Mouse (Mus musculus) myocyte (in vitro differentiated cells): ENCODE measurements around the gene Tbcb.

ENCODE experiments used
- CEBPB ChIP-seq: IDR thresholded peaks from 2 replicates; pipeline ENCODE4 v1.6.1; 2011; ENCODE audit warnings: mild to moderate bottlenecking, moderate library complexity; ENCODE audit not compliant: poor library complexity, insufficient read depth, severe bottlenecking
- MAX ChIP-seq: IDR thresholded peaks from one replicate; pipeline ENCODE4 v1.6.1; 2011; ENCODE audit warnings: low read depth, mild to moderate bottlenecking, control low read depth
- MYOD1 ChIP-seq, 3 experiments: IDR thresholded peaks; one replicate each; pipeline ENCODE4 v1.6.1; 2011; ENCODE audit warnings: control low read depth in 2 of 3, low read depth in 2 of 3, mild to moderate bottlenecking in 2 of 3, moderate library complexity in 1 of 3; ENCODE audit not compliant: insufficient read length in 2 of 3, control insufficient read depth in 1 of 3
- MYOG ChIP-seq, 3 experiments: IDR thresholded peaks; one replicate each; pipeline ENCODE4 v1.6.1; 2011; ENCODE audit warnings: control low read depth in 2 of 3, low read depth in 2 of 3, mild to moderate bottlenecking in 2 of 3; ENCODE audit not compliant: insufficient read length in 2 of 3, control insufficient read depth in 1 of 3, insufficient read depth in 1 of 3
- POLR2A ChIP-seq: IDR thresholded peaks from one replicate; pipeline ENCODE4 v1.6.1; 2011; ENCODE audit warnings: low read depth, mild to moderate bottlenecking, control low read depth, moderate library complexity; ENCODE audit not compliant: insufficient read length
- POLR2AphosphoS2 ChIP-seq: IDR thresholded peaks from one replicate; pipeline ENCODE4 v1.6.1; 2011; ENCODE audit warnings: low read depth, control low read depth; ENCODE audit not compliant: insufficient read length
- SRF ChIP-seq: IDR thresholded peaks from one replicate; pipeline ENCODE4 v1.6.1; 2011; ENCODE audit warnings: low read depth; ENCODE audit not compliant: control insufficient read depth, insufficient read length
- TCF12 ChIP-seq: IDR thresholded peaks from one replicate; pipeline ENCODE4 v1.6.1; 2011; ENCODE audit warnings: mild to moderate bottlenecking, control low read depth; ENCODE audit not compliant: poor library complexity, insufficient read depth, severe bottlenecking
- TCF3 ChIP-seq: IDR thresholded peaks from one replicate; pipeline ENCODE4 v1.6.1; 2011; ENCODE audit warnings: low read depth, control low read depth; ENCODE audit not compliant: insufficient read length
- USF1 ChIP-seq: IDR thresholded peaks from one replicate; pipeline ENCODE4 v1.6.1; 2011; ENCODE audit warnings: low read depth, mild to moderate bottlenecking, control low read depth, moderate library complexity

DNA sequence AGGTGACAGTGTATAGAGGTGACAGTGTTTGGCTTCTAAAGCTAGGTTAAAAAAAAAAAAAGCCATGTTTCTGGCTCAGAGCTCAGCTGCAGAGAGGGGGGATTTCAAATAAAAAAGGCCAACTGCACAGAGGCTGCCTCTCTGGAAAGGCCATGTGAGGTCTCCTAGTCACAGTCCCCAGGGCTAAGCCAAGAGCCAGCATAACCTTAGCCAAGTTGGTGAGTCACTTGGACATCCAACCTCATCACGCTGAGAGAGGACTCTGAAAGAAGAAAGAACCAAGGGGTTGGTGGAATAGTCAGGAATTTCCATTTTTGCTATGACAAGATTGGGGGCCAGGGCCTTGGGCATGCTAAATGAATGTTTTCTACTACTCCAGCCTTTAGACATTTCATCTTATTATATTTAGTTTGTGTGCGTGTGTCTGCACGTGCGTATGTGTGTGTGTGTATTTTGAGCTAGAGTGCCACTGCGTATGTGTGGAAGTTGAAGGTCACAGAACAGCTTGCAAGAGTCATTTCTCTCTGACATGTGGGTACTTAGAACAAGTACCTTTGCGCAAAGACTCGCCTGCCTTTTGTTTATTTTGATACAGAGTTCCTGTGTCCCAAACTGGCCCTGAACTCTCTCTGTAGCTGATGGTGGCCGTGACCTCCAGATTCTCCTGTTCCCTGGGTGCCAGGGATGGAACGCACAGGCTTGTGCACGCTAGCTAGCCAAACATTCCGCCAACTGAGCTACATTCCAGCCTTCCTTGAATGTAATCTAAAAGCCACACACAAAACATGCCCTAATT is 29.0 kb downstream of the Tbcb start:
- no peak for TF ChIP-seq POLR2A
- TF ChIP-seq USF1: no peak
- no peak for TF ChIP-seq MAX
- no peak for TF ChIP-seq CEBPB
- TF ChIP-seq MYOG (IDR thresholded peaks at IDR 0.05; ENCODE audit: control insufficient read depth in 1 of 3, insufficient read depth in 1 of 3, insufficient read length in 2 of 3, low read depth in 2 of 3): no peak
- no peak for TF ChIP-seq POLR2AphosphoS2
- TF ChIP-seq TCF12: no peak
- no peak for TF ChIP-seq TCF3
- no peak for TF ChIP-seq MYOD1 (IDR thresholded peaks at IDR 0.05; ENCODE audit: control insufficient read depth in 1 of 3, insufficient read length in 2 of 3, low read depth in 2 of 3)
- TF ChIP-seq SRF: no peak
